Mouse (Mus musculus) kidney, postnatal 14 days (tissue): Measurements from ENCODE around the gene Tex13a.

Experiments
- DNase-seq: peaks from one replicate; pipeline ENCODE4 v3.0.0; 2022; ENCODE audit warnings: mixed read lengths

Tex13a gene

DNA sequence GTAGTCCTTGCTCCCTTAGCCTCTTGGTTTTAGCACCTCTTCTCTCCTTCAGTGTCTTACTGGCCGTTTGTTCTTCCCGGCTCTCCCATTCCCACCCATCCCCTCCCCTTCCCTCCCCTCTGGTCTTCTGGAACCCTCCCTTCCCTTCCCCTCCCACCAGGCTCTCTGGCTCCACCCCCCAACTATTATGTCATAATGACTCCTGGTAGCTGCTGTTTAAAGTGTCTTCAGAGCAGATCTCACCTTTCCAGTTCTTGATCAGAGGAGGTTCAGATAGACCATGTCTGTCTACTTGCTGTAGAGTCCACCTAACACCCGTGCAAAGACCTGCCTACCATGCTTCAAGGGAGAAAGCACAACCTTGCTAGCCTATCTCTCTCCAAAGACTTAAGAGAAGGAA, at the start of gene Tex13a:
Gene Tex13a, minus strand, starts transcription at position 101 of the 400 bp plus-strand sequence.
- DNase-seq: no peak

DNA sequence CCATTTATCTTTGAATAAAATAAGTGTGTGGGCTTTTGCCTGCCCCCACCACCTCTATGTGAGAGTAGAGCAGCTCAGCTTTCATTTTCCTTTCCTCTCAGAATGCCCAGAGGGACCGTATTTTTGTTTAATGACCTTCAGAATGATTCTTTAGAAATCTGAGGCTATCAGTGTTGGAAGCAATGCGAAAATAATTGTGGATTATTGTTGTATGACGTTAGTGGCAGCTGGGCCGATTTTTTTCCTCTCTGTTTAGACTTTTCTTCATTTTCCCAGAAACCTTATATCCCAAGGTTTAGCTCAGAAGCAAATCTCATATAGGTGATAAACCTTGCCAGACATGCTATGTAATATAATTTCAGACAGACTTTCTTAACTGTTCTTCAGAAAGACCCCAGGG, 25.2 kb upstream of the Tex13a start:
- no peak for DNase-seq

DNA sequence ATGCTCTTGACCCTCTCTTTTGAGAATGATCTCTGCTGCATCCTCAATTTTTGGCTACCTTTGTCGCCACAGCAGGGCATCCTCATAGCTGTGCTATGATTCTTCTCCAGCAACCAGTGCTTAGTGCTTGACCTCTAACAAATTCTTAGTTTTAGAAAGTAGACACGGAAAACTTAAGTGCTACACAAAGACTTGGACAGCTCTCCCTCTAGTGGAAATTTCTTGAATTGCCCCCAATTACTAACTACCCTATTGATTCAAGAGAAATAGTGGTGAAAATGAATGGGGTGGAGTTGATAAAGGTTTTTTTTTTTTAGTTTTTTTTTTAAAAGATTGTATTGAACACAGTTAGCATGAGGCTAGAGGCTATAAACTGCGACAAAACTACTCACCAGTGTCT, 39.2 kb downstream of the Tex13a start:
- DNase-seq: peak; percentile 5
